Mouse (Mus musculus): ENCODE measurements around the gene Senp7. TPM values are rescaled to one million over a fixed set of nuclear protein-coding genes. Genes with fewer than 3 reads are reported as not detected.

The Senp7 gene
- polyA plus RNA-seq, 2 experiments from 2014 or later = 58.4 to 84.5 TPM

GRCm38 (mm10) chr16:56139921-56140320 is 91.8 kb downstream of the Senp7 start:
- ATAC-seq = no peak

DNA sequence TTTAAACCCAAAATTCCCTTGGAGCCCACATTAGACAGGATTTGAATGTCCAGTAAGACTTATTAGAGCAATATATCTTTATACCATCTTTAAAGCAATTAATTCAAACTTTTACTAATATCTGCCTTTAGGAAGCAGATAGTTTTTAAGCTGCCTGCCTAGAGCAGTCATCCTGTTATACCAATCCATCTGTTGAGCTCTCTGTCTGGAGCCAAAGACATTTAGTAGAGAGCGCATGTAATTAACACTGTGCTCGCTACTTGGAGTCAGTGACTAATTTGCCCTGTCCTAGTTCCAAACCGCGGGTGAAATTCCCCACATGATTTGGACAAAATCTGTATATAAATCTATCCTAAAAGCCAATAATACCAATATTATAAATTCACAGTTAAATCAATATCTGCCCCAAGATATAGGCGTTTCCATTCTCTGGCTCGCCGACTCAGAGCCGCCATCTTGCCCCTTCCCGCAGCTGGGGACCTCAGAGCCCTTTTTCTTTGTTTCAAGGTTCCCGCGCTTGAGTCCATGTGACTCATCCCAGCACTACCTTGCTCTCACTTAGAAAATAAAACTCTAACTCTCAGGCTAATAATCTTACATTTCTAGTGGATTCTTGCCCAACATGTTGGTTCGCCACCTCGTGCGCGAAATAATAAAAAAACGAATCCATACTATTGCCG is 96.9 kb downstream of the Senp7 start:
- no peak for ATAC-seq

- no peak for ATAC-seq
Measured at GRCm38 (mm10) chr16:56147679-56148078, 99.5 kb downstream of the Senp7 start.

DNA sequence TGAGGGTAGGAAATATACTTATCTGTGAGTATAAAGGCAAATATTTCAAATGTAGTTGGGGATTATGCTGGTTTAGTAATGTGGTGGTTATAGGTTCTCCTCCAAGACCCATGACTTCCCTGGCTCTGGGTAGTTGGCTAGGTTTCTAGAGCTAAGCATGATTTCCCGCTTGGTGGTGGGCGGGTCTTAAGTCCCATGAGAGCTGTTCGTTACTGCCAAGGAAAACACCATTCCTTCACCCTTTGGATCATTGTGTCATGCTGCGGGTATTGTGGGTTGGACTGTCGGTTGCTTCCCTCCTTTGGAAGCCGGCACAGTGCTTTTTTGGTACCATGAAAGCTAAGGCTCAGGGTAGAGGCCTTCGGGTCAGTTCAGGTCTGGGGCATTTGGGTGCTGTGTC is 115.3 kb downstream of the Senp7 start:
- no peak for ATAC-seq

DNA sequence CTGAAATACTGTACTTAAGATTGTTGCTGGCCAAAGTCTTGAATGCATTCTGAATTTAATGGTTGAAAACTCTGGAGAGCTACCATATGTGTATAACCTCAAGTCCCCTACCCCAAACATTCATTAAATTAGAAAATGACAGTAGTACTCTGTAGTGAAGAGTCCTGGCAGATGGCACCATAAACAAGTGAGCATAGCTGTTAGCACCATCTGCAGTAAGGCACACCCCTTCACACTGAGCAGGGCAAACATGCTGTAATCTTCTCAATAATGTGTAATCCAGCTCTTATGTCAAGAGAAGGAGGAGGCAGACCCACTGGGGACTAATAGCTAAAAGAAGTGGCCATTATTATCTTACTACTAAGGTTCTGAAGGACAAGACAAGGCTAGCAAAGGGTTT is 122.1 kb downstream of the Senp7 start:
- no peak for ATAC-seq

GRCm38 (mm10) chr16:56175867-56176581 is 127.9 kb downstream of the Senp7 start:
- no peak for ATAC-seq

DNA sequence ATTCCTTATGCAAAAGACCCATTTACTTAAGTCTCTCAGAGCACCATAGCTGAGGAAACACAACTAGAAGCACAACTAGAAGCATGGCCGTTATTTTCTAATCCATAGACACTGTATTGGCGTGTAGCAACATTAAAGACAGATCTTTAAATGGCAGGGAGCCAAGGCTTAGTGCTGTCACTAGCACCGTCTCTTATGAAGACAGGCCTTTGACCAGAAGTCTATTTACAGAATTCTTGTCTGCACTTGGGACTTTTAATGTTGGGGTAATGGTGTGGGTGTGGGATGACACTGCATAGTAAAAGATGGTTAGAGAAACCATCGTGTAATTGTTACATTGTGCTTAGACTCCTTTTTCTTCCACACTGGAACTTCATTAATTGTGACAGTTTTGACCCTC is 138.7 kb downstream of the Senp7 start:
- no peak for ATAC-seq

DNA sequence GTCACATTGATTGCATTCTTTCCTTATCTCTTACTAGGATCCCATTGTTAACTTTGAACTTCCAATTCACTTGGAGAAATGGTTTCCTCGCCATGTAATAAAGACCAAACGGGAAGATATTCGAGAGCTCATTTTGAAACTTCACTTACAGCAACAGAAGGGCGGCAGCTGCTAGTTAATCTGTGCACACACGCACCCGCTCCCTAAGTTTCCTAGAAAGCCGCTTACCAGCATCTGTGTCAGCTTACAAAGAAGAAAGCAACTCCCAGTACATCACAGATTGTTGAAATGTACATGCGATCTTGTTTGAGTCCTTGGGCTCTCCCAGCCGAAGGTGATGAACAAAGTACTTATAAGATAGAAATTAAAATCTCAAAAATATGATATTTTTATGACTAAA is 140.1 kb downstream of the Senp7 start:
- ATAC-seq = no peak

- ATAC-seq = no peak
Measured at GRCm38 (mm10) chr16:56204051-56204450, 155.9 kb downstream of the Senp7 start, which contains the start of gene Impg2. TSS of gene Impg2 (plus strand) at chr16:56204313.

DNA sequence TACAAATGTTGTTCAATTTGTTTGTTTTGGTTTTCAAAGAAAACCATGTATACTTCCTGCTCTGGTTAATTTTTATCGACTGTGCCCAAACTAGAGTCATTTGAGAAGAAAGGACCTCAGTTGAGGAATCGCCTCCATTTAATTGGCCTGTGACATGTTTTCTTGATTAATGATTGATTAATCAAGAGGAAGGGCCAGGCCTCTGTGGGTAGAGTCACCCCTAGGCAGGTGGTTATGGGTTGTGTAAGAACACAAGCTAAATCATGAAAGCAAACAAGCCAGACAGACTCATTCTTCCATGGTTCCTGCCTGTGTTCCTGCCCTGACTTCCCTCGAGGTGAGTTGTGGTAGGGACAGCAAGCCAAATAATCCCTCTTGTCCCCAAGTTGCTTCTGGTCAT is 164.6 kb downstream of the Senp7 start:
- no peak for ATAC-seq

GRCm38 (mm10) chr16:56227686-56228085 is 179.5 kb downstream of the Senp7 start:
- no peak for ATAC-seq

DNA sequence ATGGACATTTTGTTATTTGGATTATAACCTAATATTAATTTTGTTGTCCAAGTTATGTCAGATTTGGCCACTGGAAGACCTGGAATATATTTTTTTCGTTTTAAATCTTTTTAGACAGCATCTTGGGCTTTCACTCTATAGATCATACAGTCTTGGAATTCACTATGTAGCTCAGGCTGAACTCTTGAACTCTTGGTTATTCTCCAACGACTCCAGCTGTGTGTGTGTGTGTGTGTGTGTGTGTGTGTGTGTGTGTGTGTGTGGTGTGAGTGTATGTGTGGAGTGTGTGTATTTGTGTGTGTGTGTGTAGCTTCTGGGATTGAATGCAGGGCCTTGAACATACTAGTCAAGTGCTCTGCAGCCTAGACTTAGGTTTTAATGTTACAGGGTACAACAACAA is 181.3 kb downstream of the Senp7 start:
- no peak for ATAC-seq

- ATAC-seq = no peak
Measured at GRCm38 (mm10) chr16:56231300-56231699, 183.2 kb downstream of the Senp7 start.

- no peak for ATAC-seq
Measured at GRCm38 (mm10) chr16:56232736-56233135, 184.6 kb downstream of the Senp7 start.

Other genes starting within 250 kb of the Senp7 start
- gene Nfkbiz, start 209.4 kb upstream of the Senp7 start, polyA plus RNA-seq (2017; shearing (Covaris generic)) = 10 to 100 TPM; 33.2 to 39.6 TPM
- 10 to 100 TPM; 13.6 to 27.9 TPM for gene Nxpe3, start 153.1 kb upstream of the Senp7 start, polyA plus RNA-seq (2017; shearing (Covaris generic))
- gene Cep97, start 113.5 kb upstream of the Senp7 start, polyA plus RNA-seq (2017; shearing (Covaris generic)) = 10 to 100 TPM; 24.5 to 30.9 TPM
- gene Rpl24, start 82.1 kb upstream of the Senp7 start, polyA plus RNA-seq (2017; shearing (Covaris generic)) = 1,000 to 10,000 TPM; 1,557 to 1,698 TPM
- 10 to 100 TPM; 30.3 to 37.4 TPM for gene Zbtb11, start 74.5 kb upstream of the Senp7 start, polyA plus RNA-seq (2017; shearing (Covaris generic))
- 100 to 1,000 TPM; 279 to 285 TPM for gene Pcnp, start 18.6 kb upstream of the Senp7 start, polyA plus RNA-seq (2017; shearing (Covaris generic))
- 10 to 100 TPM; 34.7 to 40.1 TPM for gene Trmt10c, start 10.5 kb upstream of the Senp7 start, polyA plus RNA-seq (2017; shearing (Covaris generic))
- under 1 TPM; 0.32 to 0.46 TPM for gene Impg2, start 156.0 kb downstream of the Senp7 start, polyA plus RNA-seq (2017; shearing (Covaris generic))